Mouse (Mus musculus) liver, embryonic 13.5 days (tissue): ENCODE results near the gene Slc12a6. TPM values are rescaled to one million over a fixed set of nuclear protein-coding genes. Genes with fewer than 3 reads are reported as not detected.
A peak's percentile ranks its signal among the peaks of the same experiment; 100 is the strongest.

Experiments
- ATAC-seq: fragments of 200-750 bp; cut with Nextera tagmentation; 2 replicates; pipeline ENCODE4 v1.8.0; 2017; ENCODE audit warnings: low read depth, mild to moderate bottlenecking, moderate number of reproducible peaks, moderate library complexity
- DNase-seq: peaks from one replicate; pipeline ENCODE4 v3.0.0; 2022
- H3K27ac ChIP-seq: fragments of 300-500 bp; sonication (generic); 2 replicates; pipeline ENCODE4 v1.5.1; 2015; ENCODE audit warnings: moderate library complexity, mild to moderate bottlenecking, inconsistent platforms
- H3K27me3 ChIP-seq: fragments of 300-500 bp; sonication (generic); 2 replicates; pipeline ENCODE4 v1.6.1; 2015; ENCODE audit warnings: mild to moderate bottlenecking, inconsistent platforms
- H3K36me3 ChIP-seq: fragments of 300-500 bp; sonication (generic); 2 replicates; pipeline ENCODE4 v1.6.1; 2015; ENCODE audit warnings: mild to moderate bottlenecking, inconsistent platforms
- H3K4me1 ChIP-seq: fragments of 300-500 bp; sonication (generic); replicated peaks from 2 replicates; pipeline ENCODE4 v1.6.1; 2015; ENCODE audit warnings: inconsistent platforms
- H3K4me2 ChIP-seq: fragments of 300-500 bp; sonication (generic); 2 replicates; pipeline ENCODE4 v1.6.1; 2015; ENCODE audit warnings: inconsistent platforms, mild to moderate bottlenecking, moderate library complexity
- H3K4me3 ChIP-seq: fragments of 300-500 bp; sonication (generic); replicated peaks from 2 replicates; pipeline ENCODE4 v1.5.1; 2015; ENCODE audit warnings: mild to moderate bottlenecking, inconsistent platforms
- H3K9ac ChIP-seq: fragments of 300-500 bp; sonication (generic); 2 replicates; pipeline ENCODE4 v1.6.1; 2015; ENCODE audit warnings: mild to moderate bottlenecking, inconsistent platforms
- H3K9me3 ChIP-seq: fragments of 300-500 bp; sonication (generic); replicated peaks from 2 replicates; pipeline ENCODE4 v1.6.1; 2016; ENCODE audit warnings: inconsistent platforms
- WGBS: fragments of 180-500 bp; shearing (Covaris S2); methylation state at CpG from one replicate; pipeline ENCODE4 v1.1.7; 2015; ENCODE audit not compliant: insufficient replicate concordance; 5-methylcytosine and 5-hydroxymethylcytosine counted together
- polyA plus RNA-seq: library from polyadenylated mRNA; unstranded; fragments of >200 nt; fragmentation: Nextera tagmentation; extraction: Ambion mirVana; gene quantifications from 2 replicates; pipeline ENCODE4 v1.2.1, GENCODE M21; 2015

Gene Slc12a6
- polyA plus RNA-seq, 1 experiment from 2014 or later: 3.6 TPM

DNA sequence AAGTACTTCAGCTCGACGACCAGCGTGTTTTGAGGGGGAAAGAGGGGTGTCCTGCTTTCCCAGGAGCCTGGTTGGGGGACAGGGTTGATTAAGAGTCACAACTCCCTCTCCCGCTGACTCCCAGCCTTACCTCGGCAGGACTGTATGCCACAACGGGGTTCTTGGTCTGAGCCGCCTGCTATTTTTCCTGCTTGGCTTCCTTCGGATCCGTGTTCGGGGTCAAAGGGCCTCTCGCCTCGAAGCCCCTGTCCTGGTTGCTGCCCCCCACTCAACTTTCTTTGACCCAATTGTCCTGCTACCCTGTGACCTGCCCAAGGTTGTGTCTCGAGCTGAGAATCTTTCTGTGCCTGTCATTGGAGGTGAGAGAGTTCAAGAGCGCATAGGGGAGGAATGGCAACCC is 23.8 kb upstream of the Slc12a6 start:
- no peak overlapping the region for H3K4me2 ChIP-seq
- no peak overlapping the region for H3K9ac ChIP-seq
- peaks cover 16% of the 10 kb centered on the region for H3K27me3 ChIP-seq
- H3K4me3 ChIP-seq: no peak overlapping the region
- DNase-seq (no peak), ATAC-seq (no peak)
- H3K27ac ChIP-seq: no peak overlapping the region
- WGBS: 79% methylated on average over 14 of the region's 14 CpGs
- peaks cover 24% of the 10 kb centered on the region for H3K4me1 ChIP-seq
- H3K9me3 ChIP-seq: no peaks in the 10 kb centered on the region
- H3K36me3 ChIP-seq: no peaks in the 10 kb centered on the region

DNA sequence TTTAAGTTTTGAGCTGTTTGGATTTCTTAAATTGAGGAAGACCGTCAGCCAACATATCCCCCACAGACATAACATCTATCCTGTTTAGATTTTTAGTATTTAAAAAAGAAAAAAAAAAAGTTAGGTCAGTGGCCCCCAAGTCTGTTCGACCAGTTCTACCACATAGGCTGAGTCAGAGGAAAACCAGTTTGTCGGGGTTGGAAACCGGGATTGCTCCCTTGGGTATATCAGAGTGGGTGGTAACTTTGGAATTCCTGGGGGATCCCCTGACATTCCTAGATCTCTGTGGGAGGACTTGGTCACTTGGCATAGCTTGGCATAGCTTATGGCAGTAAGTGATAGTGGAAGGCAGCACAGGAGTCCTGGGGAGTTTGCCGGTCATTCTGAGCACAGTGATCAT is 20.3 kb upstream of the Slc12a6 start:
- Histone ChIP-seq H3K4me2 (no peak overlapping the region), H3K4me3 (no peak overlapping the region), H3K9me3 (no peaks in the 10 kb centered on the region), H3K9ac (no peak overlapping the region), H3K36me3 (no peaks in the 10 kb centered on the region), H3K27ac (no peak overlapping the region), H3K27me3 (peaks cover 10% of the 10 kb centered on the region), H3K4me1 (peaks cover 5% of the 10 kb centered on the region)
- no peak for DNase-seq
- ATAC-seq: no peak
- 79% methylated on average over 5 of the region's 5 CpGs for WGBS

GRCm38 (mm10) chr2:112246193-112246592 is 19.4 kb upstream of the Slc12a6 start:
- 85% methylated on average over 6 of the region's 6 CpGs for WGBS
- H3K4me3 ChIP-seq: no peak overlapping the region
- no peak overlapping the region for H3K4me2 ChIP-seq
- H3K27me3 ChIP-seq: 0 out of 2 replicates have a peak, but pooled peaks cover 8% of the 10 kb centered on the region
- DNase-seq (no peak), ATAC-seq (no peak)
- no peak overlapping the region for H3K9ac ChIP-seq
- H3K4me1 ChIP-seq: no peaks in the 10 kb centered on the region; the same call in 1 of the 2 replicates
- H3K9me3 ChIP-seq: no peaks in the 10 kb centered on the region
- H3K27ac ChIP-seq: no peak overlapping the region
- H3K36me3 ChIP-seq: no peaks in the 10 kb centered on the region

GRCm38 (mm10) chr2:112247323-112247722 is 18.3 kb upstream of the Slc12a6 start:
- H3K4me1 ChIP-seq: no peaks in the 10 kb centered on the region; the same call in 1 of the 2 replicates
- WGBS: 54% methylated on average over 10 of the region's 10 CpGs
- H3K9me3 ChIP-seq: no peaks in the 10 kb centered on the region
- H3K4me3 ChIP-seq: no peak overlapping the region
- no peaks in the 10 kb centered on the region for H3K36me3 ChIP-seq
- no peak overlapping the region for H3K9ac ChIP-seq
- no peak for DNase-seq
- H3K27ac ChIP-seq: no peak overlapping the region
- 0 out of 2 replicates have a peak, but pooled peaks cover 4% of the 10 kb centered on the region for H3K27me3 ChIP-seq
- ATAC-seq: no peak
- no peak overlapping the region for H3K4me2 ChIP-seq

DNA sequence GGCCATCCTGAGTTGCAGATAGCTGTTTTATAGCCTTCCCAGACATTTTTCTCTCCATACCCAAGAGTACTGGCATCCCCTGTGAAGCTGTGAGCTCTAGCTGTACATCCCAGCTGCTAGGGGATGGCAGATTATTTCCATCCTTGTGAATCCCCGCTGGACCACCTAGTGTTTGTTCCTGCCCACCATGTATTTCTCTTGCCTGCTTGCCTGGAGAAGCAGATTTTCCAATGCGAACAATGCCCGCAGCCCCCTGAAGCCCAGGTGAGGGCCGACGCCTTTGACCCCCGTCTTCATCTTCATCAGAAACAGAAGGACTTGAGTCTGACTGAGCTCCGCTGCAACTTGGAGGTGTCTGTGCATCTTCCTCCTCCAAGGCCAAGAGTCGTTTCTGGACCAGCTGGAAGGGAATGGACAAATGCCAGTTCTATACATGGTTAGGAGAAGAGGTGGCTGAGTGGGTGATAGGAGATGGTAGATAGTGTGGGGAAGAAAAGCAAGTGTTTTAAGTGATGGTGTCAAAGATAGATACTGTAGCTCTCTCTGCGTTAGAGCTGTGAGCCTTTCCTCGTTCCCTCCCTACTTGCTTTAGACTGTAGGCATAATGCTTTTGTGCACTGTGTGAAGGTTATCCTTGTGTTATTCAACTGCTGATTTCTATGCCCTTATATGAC is 15.7 kb upstream of the Slc12a6 start:
- Histone ChIP-seq H3K27ac (no peak overlapping the region), H3K27me3 (0 out of 2 replicates have a peak, but pooled peaks cover 4% of the 10 kb centered on the region), H3K9me3 (no peaks in the 10 kb centered on the region), H3K36me3 (no peaks in the 10 kb centered on the region), H3K4me2 (no peak overlapping the region), H3K9ac (no peak overlapping the region), H3K4me3 (no peak overlapping the region), H3K4me1 (no peaks in the 10 kb centered on the region)
- WGBS: 75% methylated on average over 10 of the region's 10 CpGs
- ATAC-seq: no peak
- DNase-seq: no peak

- Histone ChIP-seq H3K9me3 (no peaks in the 10 kb centered on the region), H3K4me3 (no peak overlapping the region), H3K4me2 (no peak overlapping the region), H3K27me3 (0 out of 2 replicates have a peak, but pooled peaks cover 4% of the 10 kb centered on the region), H3K4me1 (no peaks in the 10 kb centered on the region), H3K36me3 (no peaks in the 10 kb centered on the region), H3K27ac (no peak overlapping the region), H3K9ac (no peak overlapping the region)
- ATAC-seq (no peak), DNase-seq (no peak)
- WGBS: 50% methylated on average over 7 of the region's 7 CpGs
Measured at GRCm38 (mm10) chr2:112254675-112255515, 10.7 kb upstream of the Slc12a6 start.

GRCm38 (mm10) chr2:112259241-112259962 is 6.2 kb upstream of the Slc12a6 start, which contains the start of gene Nutm1:
Gene Nutm1 (minus strand): TSS chr2:112259291.
- H3K27me3 ChIP-seq: no peaks in the 10 kb centered on the region
- 62% methylated on average over 10 of the region's 10 CpGs for WGBS
- H3K4me3 ChIP-seq: no peak within 1 kb of the TSS
- H3K9me3 ChIP-seq: no peaks in the 10 kb centered on the region
- ATAC-seq (no peak), DNase-seq (no peak)
- no peak within 1 kb of the TSS for H3K9ac ChIP-seq
- no peaks in the 10 kb centered on the region for H3K36me3 ChIP-seq
- H3K4me2 ChIP-seq: no peak within 1 kb of the TSS
- no peak within 1 kb of the TSS for H3K27ac ChIP-seq
- peaks cover 21% of the 10 kb centered on the region for H3K4me1 ChIP-seq

DNA sequence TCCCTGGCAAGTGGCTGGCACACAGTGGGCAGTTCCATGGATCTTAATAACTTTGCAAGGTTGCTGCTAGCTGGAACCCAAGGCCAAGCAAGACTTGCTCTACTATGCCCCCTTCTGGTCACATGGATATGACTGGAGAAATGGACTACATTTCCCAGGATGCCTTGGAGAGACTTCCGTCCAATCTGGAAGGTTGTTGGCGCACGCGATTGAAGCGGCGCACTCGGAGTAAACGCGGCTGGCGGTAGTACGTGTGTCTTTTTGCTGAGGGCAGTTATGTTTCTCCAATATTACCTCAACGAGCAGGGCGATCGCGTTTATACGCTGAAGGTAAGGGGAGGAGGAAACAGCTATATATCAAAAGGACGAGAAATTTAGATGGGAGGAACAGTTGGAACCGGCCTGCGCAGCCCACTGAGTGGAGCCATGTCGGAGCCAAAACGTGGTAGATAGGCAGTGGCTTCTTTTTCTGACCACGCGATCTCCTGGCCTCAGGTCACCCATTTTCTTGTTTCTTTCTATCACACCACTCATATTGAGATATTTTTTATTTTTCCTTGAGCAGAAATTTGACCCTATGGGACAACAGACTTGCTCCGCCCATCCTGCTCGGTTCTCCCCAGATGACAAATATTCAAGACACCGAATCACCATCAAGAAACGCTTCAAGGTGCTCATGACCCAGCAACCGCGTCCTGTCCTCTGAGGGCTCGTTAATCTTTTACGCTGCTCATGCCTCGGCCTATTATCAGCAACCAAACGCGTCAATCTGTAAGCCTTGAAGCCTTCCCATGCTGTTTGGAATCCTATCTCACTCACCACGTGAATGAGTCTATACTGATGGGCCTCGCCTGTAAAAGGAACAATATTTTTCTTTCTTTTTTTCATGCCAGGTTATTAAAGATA is 3.6 kb upstream of the Slc12a6 start, which contains the start of gene Nop10:
Nop10 (plus strand) TSS at position 179 of the 906 bp plus-strand sequence.
- peak; percentile 77 for DNase-seq
- 1% methylated on average over 36 of the region's 36 CpGs for WGBS
- H3K27ac ChIP-seq: peak within 1 kb of the TSS; percentile 81
- ATAC-seq: peak; percentile 33
- H3K9ac ChIP-seq: peak within 1 kb of the TSS; percentile 76
- no peaks in the 10 kb centered on the region for H3K36me3 ChIP-seq
- H3K4me3 ChIP-seq: peak within 1 kb of the TSS; percentile 71
- peak within 1 kb of the TSS; percentile 75 for H3K4me2 ChIP-seq
- H3K27me3 ChIP-seq: no peaks in the 10 kb centered on the region
- H3K9me3 ChIP-seq: no peaks in the 10 kb centered on the region
- H3K4me1 ChIP-seq: peaks cover 38% of the 10 kb centered on the region

- peak overlapping the region; percentile 75 for H3K4me2 ChIP-seq
- H3K4me3 ChIP-seq: peak overlapping the region; percentile 71
- no peaks in the 10 kb centered on the region for H3K27me3 ChIP-seq
- H3K4me1 ChIP-seq: peaks cover 46% of the 10 kb centered on the region
- H3K27ac ChIP-seq: peak overlapping the region; percentile 81
- H3K9me3 ChIP-seq: no peaks in the 10 kb centered on the region
- H3K36me3 ChIP-seq: no peaks in the 10 kb centered on the region
- ATAC-seq (no peak), DNase-seq (peak; percentile 34)
- H3K9ac ChIP-seq: peak overlapping the region; percentile 76
- WGBS: 23% methylated on average over 4 of the region's 4 CpGs
Measured at GRCm38 (mm10) chr2:112262779-112263295, 2.8 kb upstream of the Slc12a6 start.

GRCm38 (mm10) chr2:112264364-112264763 is 1.3 kb upstream of the Slc12a6 start:
- DNase-seq: no peak
- no peak overlapping the region; the same call in 1 of the 2 replicates for H3K4me3 ChIP-seq
- H3K36me3 ChIP-seq: no peaks in the 10 kb centered on the region
- WGBS: 65% methylated on average over 4 of the region's 4 CpGs
- no peaks in the 10 kb centered on the region for H3K27me3 ChIP-seq
- peak overlapping the region; percentile 92 for H3K4me2 ChIP-seq
- 0 out of 2 replicates have a peak overlapping the region, but pooled peaks have one; percentile 43 for H3K27ac ChIP-seq
- no peaks in the 10 kb centered on the region for H3K9me3 ChIP-seq
- ATAC-seq: no peak
- H3K9ac ChIP-seq: no peak overlapping the region; the same call in 1 of the 2 replicates
- H3K4me1 ChIP-seq: peaks cover 57% of the 10 kb centered on the region
